Mouse (Mus musculus): ENCODE measurements around the gene Itgb5. TPM values are rescaled to one million over a fixed set of nuclear protein-coding genes. Genes with fewer than 3 reads are reported as not detected.

The Itgb5 gene
- polyA plus RNA-seq, 1 experiment from 2014 or later = 4.9 TPM

GRCm38 (mm10) chr16:33989106-33989505 is 159.6 kb downstream of the Itgb5 start:
- Histone ChIP-seq H3K36me3 (ENCODE audit: control insufficient read depth, insufficient read depth) (no peaks in the 10 kb centered on the region), H3K27me3 (ENCODE audit: control insufficient read depth, insufficient read depth, low read depth, low read length) (no peaks in the 10 kb centered on the region), H3K4me1 (ENCODE audit: control insufficient read depth, low read depth, low read length) (no peaks in the 10 kb centered on the region; the same call in 1 of the 2 replicates), H3K27ac (ENCODE audit: low read length) (no peak overlapping the region), H3K9ac (ENCODE audit: low read depth, low read length) (no peak overlapping the region), H3K4me3 (ENCODE audit: low read depth, low read length) (no peak overlapping the region), H3K4me2 (ENCODE audit: low read depth, low read length) (no peak overlapping the region), H3K9me3 (replicated peaks; ENCODE audit: control insufficient read depth, low read length) (no peaks in the 10 kb centered on the region)
- 84% methylated on average over 1 of the region's 1 CpGs for WGBS (ENCODE audit: insufficient replicate concordance)
- ATAC-seq (ENCODE audit: low read depth) = no peak

GRCm38 (mm10) chr16:33990712-33991111 is 161.2 kb downstream of the Itgb5 start:
- H3K4me2 ChIP-seq (ENCODE audit: low read depth, low read length) = no peak overlapping the region
- 62% methylated on average over 4 of the region's 4 CpGs for whole genome bisulfite sequencing (ENCODE audit: insufficient replicate concordance)

GRCm38 (mm10) chr16:33994321-33994720 is 164.9 kb downstream of the Itgb5 start:
- Histone ChIP-seq H3K36me3 (ENCODE audit: control insufficient read depth, insufficient read depth) (no peaks in the 10 kb centered on the region), H3K9me3 (replicated peaks; ENCODE audit: control insufficient read depth, low read length) (no peaks in the 10 kb centered on the region), H3K4me3 (ENCODE audit: low read depth, low read length) (no peak overlapping the region), H3K4me1 (ENCODE audit: control insufficient read depth, low read depth, low read length) (no peaks in the 10 kb centered on the region), H3K27ac (ENCODE audit: low read length) (no peak overlapping the region), H3K9ac (ENCODE audit: low read depth, low read length) (no peak overlapping the region), H3K27me3 (ENCODE audit: control insufficient read depth, insufficient read depth, low read depth, low read length) (no peaks in the 10 kb centered on the region), H3K4me2 (ENCODE audit: low read depth, low read length) (no peak overlapping the region)
- WGBS (ENCODE audit: insufficient replicate concordance) = 70% methylated on average over 6 of the region's 6 CpGs
- ATAC-seq (ENCODE audit: low read depth) = no peak

More at GRCm38 (mm10) chr16:33990712-33991111, 161.2 kb downstream of the Itgb5 start:
- no peaks in the 10 kb centered on the region for H3K9me3 ChIP-seq (replicated peaks; ENCODE audit: control insufficient read depth, low read length)
- no peaks in the 10 kb centered on the region for H3K36me3 ChIP-seq (ENCODE audit: control insufficient read depth, insufficient read depth)
- no peaks in the 10 kb centered on the region; the same call in 1 of the 2 replicates for H3K4me1 ChIP-seq (ENCODE audit: control insufficient read depth, low read depth, low read length)
- ATAC-seq (ENCODE audit: low read depth) = no peak
- no peak overlapping the region for H3K4me3 ChIP-seq (ENCODE audit: low read depth, low read length)
- H3K27ac ChIP-seq (ENCODE audit: low read length) = no peak overlapping the region
- H3K27me3 ChIP-seq (ENCODE audit: control insufficient read depth, insufficient read depth, low read depth, low read length) = no peaks in the 10 kb centered on the region
- no peak overlapping the region for H3K9ac ChIP-seq (ENCODE audit: low read depth, low read length)

GRCm38 (mm10) chr16:33995496-33995895 is 166.0 kb downstream of the Itgb5 start:
- H3K4me1 ChIP-seq (ENCODE audit: control insufficient read depth, low read depth, low read length) = no peaks in the 10 kb centered on the region
- no peaks in the 10 kb centered on the region for H3K36me3 ChIP-seq (ENCODE audit: control insufficient read depth, insufficient read depth)
- H3K27ac ChIP-seq (ENCODE audit: low read length) = no peak overlapping the region
- H3K9me3 ChIP-seq (replicated peaks; ENCODE audit: control insufficient read depth, low read length) = no peaks in the 10 kb centered on the region
- no peak overlapping the region for H3K4me3 ChIP-seq (ENCODE audit: low read depth, low read length)
- WGBS (ENCODE audit: insufficient replicate concordance) = 59% methylated on average over 3 of the region's 3 CpGs
- H3K4me2 ChIP-seq (ENCODE audit: low read depth, low read length) = no peak overlapping the region
- H3K27me3 ChIP-seq (ENCODE audit: control insufficient read depth, insufficient read depth, low read depth, low read length) = no peaks in the 10 kb centered on the region
- H3K9ac ChIP-seq (ENCODE audit: low read depth, low read length) = no peak overlapping the region
- no peak for ATAC-seq (ENCODE audit: low read depth)

GRCm38 (mm10) chr16:33996030-33996429 is 166.6 kb downstream of the Itgb5 start:
- no peak for ATAC-seq (ENCODE audit: low read depth)
- Histone ChIP-seq H3K9ac (ENCODE audit: low read depth, low read length) (no peak overlapping the region), H3K36me3 (ENCODE audit: control insufficient read depth, insufficient read depth) (no peaks in the 10 kb centered on the region), H3K27ac (ENCODE audit: low read length) (no peak overlapping the region), H3K4me1 (ENCODE audit: control insufficient read depth, low read depth, low read length) (no peaks in the 10 kb centered on the region), H3K4me2 (ENCODE audit: low read depth, low read length) (no peak overlapping the region), H3K4me3 (ENCODE audit: low read depth, low read length) (no peak overlapping the region), H3K9me3 (replicated peaks; ENCODE audit: control insufficient read depth, low read length) (no peaks in the 10 kb centered on the region), H3K27me3 (ENCODE audit: control insufficient read depth, insufficient read depth, low read depth, low read length) (no peaks in the 10 kb centered on the region)
- 3% methylated on average over 5 of the region's 5 CpGs for WGBS (ENCODE audit: insufficient replicate concordance)

- 58% methylated on average over 6 of the region's 6 CpGs for WGBS (ENCODE audit: insufficient replicate concordance)
- Histone ChIP-seq H3K9me3 (replicated peaks; ENCODE audit: control insufficient read depth, low read length) (no peaks in the 10 kb centered on the region), H3K4me3 (ENCODE audit: low read depth, low read length) (no peak overlapping the region), H3K27me3 (ENCODE audit: control insufficient read depth, insufficient read depth, low read depth, low read length) (no peaks in the 10 kb centered on the region), H3K27ac (ENCODE audit: low read length) (no peak overlapping the region), H3K9ac (ENCODE audit: low read depth, low read length) (no peak overlapping the region), H3K36me3 (ENCODE audit: control insufficient read depth, insufficient read depth) (no peaks in the 10 kb centered on the region), H3K4me1 (ENCODE audit: control insufficient read depth, low read depth, low read length) (no peaks in the 10 kb centered on the region), H3K4me2 (ENCODE audit: low read depth, low read length) (no peak overlapping the region)
- ATAC-seq (ENCODE audit: low read depth) = no peak
Measured at GRCm38 (mm10) chr16:33998011-33998410, 168.5 kb downstream of the Itgb5 start.

Other genes starting within 250 kb of the Itgb5 start
- 3.5 and 4.6 TPM in 2 replicates for gene Heg1, start 145.3 kb upstream of the Itgb5 start, polyA plus RNA-seq (2015; fragmentation: Nextera tagmentation; extraction: Ambion mirVana)
- 1.5 and 3.2 TPM in 2 replicates for gene Muc13, start 35.6 kb upstream of the Itgb5 start, polyA plus RNA-seq (2015; fragmentation: Nextera tagmentation; extraction: Ambion mirVana)
- 30.9 and 31.2 TPM in 2 replicates for gene Umps, start 137.4 kb downstream of the Itgb5 start, polyA plus RNA-seq (2015; fragmentation: Nextera tagmentation; extraction: Ambion mirVana)

All from liver, embryonic 16.5 days (tissue).